Mouse (Mus musculus) neural tube, embryonic 11.5 days (tissue): ENCODE measurements around the gene Fmo3. TPM values are rescaled to one million over a fixed set of nuclear protein-coding genes. Genes with fewer than 3 reads are reported as not detected.

ENCODE experiments used
- ATAC-seq: fragments of 200-750 bp; cut with Nextera tagmentation; 2 replicates; pipeline ENCODE4 v1.8.0; 2017; ENCODE audit warnings: moderate number of reproducible peaks, mild to moderate bottlenecking, moderate TSS enrichment, moderate library complexity; ENCODE audit not compliant: insufficient read depth, low FRiP score, low TSS enrichment
- DNase-seq: peaks from one replicate; pipeline ENCODE4 v3.0.0-alpha.2; 2015; ENCODE audit warnings: low spot score
- H3K27ac ChIP-seq: fragments of 300-500 bp; sonication (generic); 2 replicates; pipeline ENCODE4 v1.5.1; 2014; ENCODE audit warnings: low read depth, mild to moderate bottlenecking, low read length
- H3K27me3 ChIP-seq: fragments of 300-500 bp; sonication (generic); 2 replicates; pipeline ENCODE4 v1.6.1; 2014; ENCODE audit warnings: mild to moderate bottlenecking, low read length, mixed read lengths; ENCODE audit not compliant: control insufficient read depth, insufficient read depth
- H3K36me3 ChIP-seq: fragments of 300-500 bp; sonication (generic); 2 replicates; pipeline ENCODE4 v1.6.1; 2014; ENCODE audit warnings: mild to moderate bottlenecking, low read length, moderate library complexity, mixed read lengths; ENCODE audit not compliant: control insufficient read depth, insufficient read depth
- H3K4me1 ChIP-seq: fragments of 300-500 bp; sonication (generic); 2 replicates; pipeline ENCODE4 v1.6.1; 2014; ENCODE audit warnings: low read length, mixed read lengths; ENCODE audit not compliant: control insufficient read depth, insufficient read depth
- H3K4me2 ChIP-seq: fragments of 300-500 bp; sonication (generic); 2 replicates; pipeline ENCODE4 v1.6.1; 2014; ENCODE audit warnings: low read depth, mild to moderate bottlenecking, moderate library complexity
- H3K4me3 ChIP-seq: fragments of 300-500 bp; sonication (generic); 2 replicates; pipeline ENCODE4 v1.5.1; 2014; ENCODE audit warnings: low read depth, low read length
- H3K9ac ChIP-seq: fragments of 300-500 bp; sonication (generic); 2 replicates; pipeline ENCODE4 v1.6.1; 2014; ENCODE audit warnings: mild to moderate bottlenecking, low read length
- H3K9me3 ChIP-seq: fragments of 300-500 bp; sonication (generic); 2 replicates; pipeline ENCODE4 v1.6.1; 2016; ENCODE audit warnings: low read length; ENCODE audit not compliant: control insufficient read depth
- polyA plus RNA-seq: library from polyadenylated mRNA; unstranded; fragments of >200 nt; fragmentation: Nextera tagmentation; extraction: Ambion mirVana; gene quantifications from 2 replicates; pipeline ENCODE4 v1.2.1, GENCODE M21; 2014

Gene Fmo3
- polyA plus RNA-seq, 1 experiment from 2014 or later: not detected

DNA sequence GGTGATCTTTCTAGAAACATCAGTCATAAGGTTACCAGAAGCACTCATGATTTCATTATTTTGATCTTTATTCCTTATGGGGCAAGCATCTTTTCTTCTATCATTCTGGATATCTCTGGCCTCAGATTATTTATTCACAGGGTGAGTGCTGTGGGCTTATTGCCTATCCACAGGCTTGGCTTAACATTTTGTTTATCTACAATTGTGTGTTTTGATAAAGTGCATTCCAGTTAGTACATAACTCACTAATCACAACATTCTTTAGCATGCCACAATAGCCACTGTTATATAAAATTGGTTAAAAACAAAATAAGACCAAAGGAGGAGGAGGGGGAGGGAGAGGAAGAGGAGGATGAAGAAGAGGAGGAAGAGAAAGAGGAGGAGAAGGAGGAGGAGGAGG lies 72.2 kb downstream of the Fmo3 start:
- Histone ChIP-seq H3K4me3 (no peak overlapping the region), H3K36me3 (no peaks in the 10 kb centered on the region), H3K4me1 (no peaks in the 10 kb centered on the region), H3K9ac (no peak overlapping the region), H3K4me2 (no peak overlapping the region), H3K9me3 (no peaks in the 10 kb centered on the region), H3K27me3 (no peaks in the 10 kb centered on the region), H3K27ac (no peak overlapping the region)
- ATAC-seq: no peak
- DNase-seq: no peak

Other genes with a start within 250 kb of the Fmo3 start
- 142 and 145 TPM in 2 replicates for gene Prrc2c, start 244.0 kb downstream of the Fmo3 start, polyA plus RNA-seq
- gene Fmo4, start 170.6 kb downstream of the Fmo3 start, polyA plus RNA-seq: 0.28 and 0.65 TPM in 2 replicates
- gene Fmo1, start 117.9 kb downstream of the Fmo3 start, polyA plus RNA-seq: 5.0 and 5.2 TPM in 2 replicates
- gene Fmo2, start 85.8 kb downstream of the Fmo3 start, polyA plus RNA-seq: 0.19 TPM in 1 of 2 replicates, not detected in the other
- gene Fmo6, start 47.0 kb downstream of the Fmo3 start, polyA plus RNA-seq: not detected in 2 replicates
- not detected in 2 replicates for gene Mroh9, start 101.1 kb upstream of the Fmo3 start, polyA plus RNA-seq